Mouse (Mus musculus) myocyte (in vitro differentiated cells): Measurements from ENCODE around the gene 5730596B20Rik.

Experiments
- CEBPB ChIP-seq: IDR thresholded peaks from 2 replicates; pipeline ENCODE4 v1.6.1; 2011; ENCODE audit warnings: mild to moderate bottlenecking, moderate library complexity; ENCODE audit not compliant: poor library complexity, insufficient read depth, severe bottlenecking
- E2F4 ChIP-seq: IDR thresholded peaks from one replicate; pipeline ENCODE4 v1.6.1; 2011; ENCODE audit warnings: mild to moderate bottlenecking, control low read depth, moderate library complexity; ENCODE audit not compliant: insufficient read depth
- MAX ChIP-seq: IDR thresholded peaks from one replicate; pipeline ENCODE4 v1.6.1; 2011; ENCODE audit warnings: low read depth, mild to moderate bottlenecking, control low read depth
- MYOD1 ChIP-seq, 3 experiments: IDR thresholded peaks; one replicate each; pipeline ENCODE4 v1.6.1; 2011; ENCODE audit warnings: control low read depth in 2 of 3, low read depth in 2 of 3, mild to moderate bottlenecking in 2 of 3, moderate library complexity in 1 of 3; ENCODE audit not compliant: insufficient read length in 2 of 3, control insufficient read depth in 1 of 3
- MYOG ChIP-seq, 3 experiments: IDR thresholded peaks; one replicate each; pipeline ENCODE4 v1.6.1; 2011; ENCODE audit warnings: control low read depth in 2 of 3, low read depth in 2 of 3, mild to moderate bottlenecking in 2 of 3; ENCODE audit not compliant: insufficient read length in 2 of 3, control insufficient read depth in 1 of 3, insufficient read depth in 1 of 3
- POLR2A ChIP-seq: IDR thresholded peaks from one replicate; pipeline ENCODE4 v1.6.1; 2011; ENCODE audit warnings: low read depth, mild to moderate bottlenecking, control low read depth, moderate library complexity; ENCODE audit not compliant: insufficient read length
- POLR2AphosphoS2 ChIP-seq: IDR thresholded peaks from one replicate; pipeline ENCODE4 v1.6.1; 2011; ENCODE audit warnings: low read depth, control low read depth; ENCODE audit not compliant: insufficient read length
- REST ChIP-seq: IDR thresholded peaks from one replicate; pipeline ENCODE4 v1.6.1; 2011; ENCODE audit warnings: mild to moderate bottlenecking, control low read depth, moderate library complexity; ENCODE audit not compliant: insufficient read depth, insufficient read length
- SRF ChIP-seq: IDR thresholded peaks from one replicate; pipeline ENCODE4 v1.6.1; 2011; ENCODE audit warnings: low read depth; ENCODE audit not compliant: control insufficient read depth, insufficient read length
- TCF12 ChIP-seq: IDR thresholded peaks from one replicate; pipeline ENCODE4 v1.6.1; 2011; ENCODE audit warnings: mild to moderate bottlenecking, control low read depth; ENCODE audit not compliant: poor library complexity, insufficient read depth, severe bottlenecking
- USF1 ChIP-seq: IDR thresholded peaks from one replicate; pipeline ENCODE4 v1.6.1; 2011; ENCODE audit warnings: low read depth, mild to moderate bottlenecking, control low read depth, moderate library complexity

- TF ChIP-seq MAX (no peak), TCF12 (no peak), POLR2AphosphoS2 (no peak), MYOD1 (IDR thresholded peaks at IDR 0.05; ENCODE audit: control insufficient read depth in 1 of 3, insufficient read length in 2 of 3, low read depth in 2 of 3) (peak in 1 of 3 experiments; percentile 46), CEBPB (no peak), POLR2A (peak; percentile 55), USF1 (no peak), MYOG (IDR thresholded peaks at IDR 0.05; ENCODE audit: control insufficient read depth in 1 of 3, insufficient read depth in 1 of 3, insufficient read length in 2 of 3, low read depth in 2 of 3) (peak in 1 of 3 experiments; percentile 27), SRF (no peak), REST (no peak), E2F4 (no peak)
Observed at GRCm38 (mm10) chr6:52211170-52211935, 34.1 kb downstream of the 5730596B20Rik start.
